Mouse (Mus musculus): ENCODE results near the gene Washc1. TPM values are rescaled to one million over a fixed set of nuclear protein-coding genes. Genes with fewer than 3 reads are reported as not detected.
"Not testable (repeated sequence)": the region's sequence is repeated elsewhere in the genome, so short reads cannot be mapped to it uniquely, and the experiment has no call there.

Gene Washc1
- polyA plus RNA-seq (2012; rRNA removed) = 43.2 and 46.6 TPM in 2 replicates

GRCm38 (mm10) chr17:66111402-66111959 is at the start of gene Washc1:
Gene Washc1 (plus strand): TSS chr17:66111545.
- DNase-seq (ENCODE audit: extremely low spot score in 1 of 2, low spot score in 1 of 2) = peak; percentile 76 to 90

DNA sequence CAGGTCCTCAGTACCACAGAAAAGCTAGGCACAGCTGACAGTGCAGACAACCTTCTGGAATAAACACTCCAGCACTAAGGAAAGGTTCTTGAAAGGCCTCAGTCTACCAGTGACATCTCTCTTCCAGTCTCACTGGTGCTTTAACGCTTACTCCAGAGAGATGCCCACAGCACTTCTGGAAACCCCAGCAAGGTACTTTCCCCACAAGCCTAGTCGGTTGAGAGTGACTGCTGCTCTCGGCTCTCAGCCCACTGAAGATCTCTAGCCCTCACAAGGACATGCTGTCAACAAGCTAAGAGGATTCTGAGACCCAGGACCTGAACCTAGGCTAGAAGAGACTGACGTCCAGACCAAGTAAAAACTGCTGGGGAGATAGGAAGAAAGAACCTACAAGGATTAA is 46.2 kb upstream of the Washc1 start:
- no peak for DNase-seq (ENCODE audit: extremely low spot score in 1 of 2, low spot score in 1 of 2)

GRCm38 (mm10) chr17:66069036-66069435 is 42.3 kb upstream of the Washc1 start:
- not testable (repeated sequence) for DNase-seq (ENCODE audit: extremely low spot score in 1 of 2, low spot score in 1 of 2)

DNA sequence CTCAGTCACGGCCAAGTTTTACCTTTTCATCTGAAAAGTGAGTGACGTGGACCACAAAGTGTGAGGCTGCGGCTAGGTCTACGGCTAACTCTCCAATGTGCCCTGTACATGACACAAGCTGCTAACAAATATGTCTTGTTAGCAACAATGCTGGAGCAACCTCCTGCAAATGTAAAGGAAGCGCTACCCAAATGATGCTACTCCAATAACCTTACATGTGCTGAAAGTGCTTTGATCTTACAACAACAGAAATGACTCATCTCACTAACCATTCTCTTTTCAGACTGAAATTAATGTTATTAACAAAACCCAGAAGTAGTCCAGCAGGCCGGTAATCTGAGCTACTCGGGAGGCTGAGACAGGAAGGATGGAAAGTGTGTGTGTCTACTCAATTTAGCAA is 37.4 kb upstream of the Washc1 start:
- DNase-seq (ENCODE audit: extremely low spot score in 1 of 2, low spot score in 1 of 2) = no peak

- DNase-seq (ENCODE audit: extremely low spot score in 1 of 2, low spot score in 1 of 2) = peak in 1 of 2 experiments; percentile 15
These were observed 35.5 kb upstream of the Washc1 start for GRCm38 (mm10) chr17:66075827-66076173.

DNA sequence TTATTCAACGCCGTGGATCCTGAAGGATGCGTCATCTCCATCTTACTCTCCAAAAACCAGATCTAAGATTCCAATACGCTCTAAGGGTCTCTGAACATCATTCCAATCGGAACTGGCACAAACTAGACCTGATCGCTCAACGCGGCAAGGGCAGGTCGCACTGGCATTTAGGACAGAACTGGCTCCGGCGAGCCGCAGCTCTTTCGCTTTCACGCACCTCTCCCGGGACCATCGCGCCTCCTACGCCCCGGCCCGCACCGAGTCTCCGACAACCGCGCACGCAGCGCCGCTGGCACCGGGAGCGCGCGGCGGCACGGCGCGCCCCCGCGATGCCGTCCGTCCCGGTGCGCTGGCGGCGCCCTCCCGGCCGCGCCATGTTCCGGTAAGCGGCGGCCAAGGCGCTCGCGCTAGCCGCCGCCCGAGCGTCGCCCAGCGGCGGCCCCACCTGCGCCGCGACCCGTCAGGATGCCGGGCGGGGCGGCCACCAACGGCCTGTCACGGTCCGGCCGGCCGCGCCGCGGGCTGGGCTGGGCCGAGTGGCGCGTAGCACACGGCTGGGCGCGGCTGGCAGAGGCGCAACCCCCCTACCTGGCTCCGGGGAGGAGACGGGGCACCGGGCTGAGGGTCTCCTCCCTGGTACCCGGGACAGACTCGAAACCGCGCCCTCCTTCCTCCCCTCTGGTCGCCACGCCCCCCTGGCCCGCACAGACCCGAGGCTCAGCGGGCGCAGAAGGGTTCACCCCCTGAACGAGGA is 35.0 kb upstream of the Washc1 start:
- peak in 1 of 2 experiments; percentile 55 for DNase-seq (ENCODE audit: extremely low spot score in 1 of 2, low spot score in 1 of 2)

DNA sequence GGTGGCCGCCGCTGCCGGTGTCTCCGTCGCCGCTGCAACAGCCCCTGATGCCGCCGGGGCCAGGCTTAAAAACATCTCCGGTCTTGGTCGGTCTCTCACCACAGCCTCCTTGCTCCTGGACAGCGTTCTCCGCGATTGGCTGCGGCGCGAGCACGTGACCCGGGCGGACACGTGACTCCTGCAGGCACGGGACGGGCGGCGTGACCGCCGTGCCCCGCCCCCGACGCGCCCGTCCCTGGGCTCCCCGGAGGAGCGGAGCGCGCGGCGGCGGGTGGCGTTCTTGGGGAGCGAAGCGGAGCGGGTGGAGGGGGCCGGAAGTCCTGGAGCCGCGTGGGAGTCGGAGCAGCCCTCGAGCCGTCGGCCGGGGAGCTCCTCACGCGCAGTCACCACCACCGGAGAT is 34.4 kb upstream of the Washc1 start, which contains the start of gene Ankrd12:
Gene Ankrd12, minus strand, starts transcription at position 156 of the 400 bp plus-strand sequence.
- DNase-seq (ENCODE audit: extremely low spot score in 1 of 2, low spot score in 1 of 2) = peak; percentile 88 to 96

GRCm38 (mm10) chr17:66077437-66077850 is 33.9 kb upstream of the Washc1 start:
- DNase-seq (ENCODE audit: extremely low spot score in 1 of 2, low spot score in 1 of 2) = no peak

GRCm38 (mm10) chr17:66084486-66084885 is 26.9 kb upstream of the Washc1 start:
- no peak for DNase-seq (ENCODE audit: extremely low spot score in 1 of 2, low spot score in 1 of 2)

GRCm38 (mm10) chr17:66085038-66085437 is 26.3 kb upstream of the Washc1 start:
- DNase-seq (ENCODE audit: extremely low spot score in 1 of 2, low spot score in 1 of 2) = no peak

DNA sequence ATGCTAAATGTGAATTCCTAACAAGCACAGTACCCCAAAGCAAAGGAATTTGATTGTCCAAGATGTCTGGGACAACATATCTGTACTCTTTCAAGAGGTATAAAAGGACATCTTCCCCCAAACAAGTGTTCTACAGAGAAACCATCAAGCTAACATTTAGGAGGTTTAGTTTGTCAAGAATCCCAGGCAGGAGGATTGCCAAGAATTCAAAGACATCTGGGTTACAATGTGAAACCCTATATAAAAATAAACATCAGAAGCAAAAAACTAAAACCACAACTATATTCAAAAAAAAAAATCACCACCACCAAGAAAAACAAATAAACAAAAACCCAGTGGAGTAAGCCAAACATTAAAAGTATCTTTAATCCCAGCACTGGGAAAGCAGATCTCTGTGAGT is 21.1 kb upstream of the Washc1 start:
- DNase-seq (ENCODE audit: extremely low spot score in 1 of 2, low spot score in 1 of 2) = no peak

- DNase-seq (ENCODE audit: extremely low spot score in 1 of 2, low spot score in 1 of 2) = no peak
These were observed 20.0 kb upstream of the Washc1 start for GRCm38 (mm10) chr17:66091392-66091791.

DNA sequence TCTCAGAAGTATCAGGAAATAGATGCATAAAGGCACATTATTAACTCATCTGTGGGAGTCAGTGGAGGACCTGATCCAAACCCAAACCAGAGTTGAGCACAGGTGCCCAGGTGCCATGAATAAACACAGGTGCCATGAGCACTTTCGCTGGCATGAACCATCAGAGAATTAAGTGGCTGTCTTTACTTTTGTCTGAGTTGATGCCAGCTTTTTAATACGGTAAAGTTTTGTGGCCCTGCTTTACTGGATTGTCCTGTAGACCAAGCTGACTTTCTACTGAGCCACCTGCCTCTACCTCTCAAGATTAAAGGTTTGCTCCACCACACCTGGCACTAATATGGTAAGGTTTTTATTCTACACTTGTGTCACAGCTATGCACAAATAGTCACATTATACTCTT is 19.3 kb upstream of the Washc1 start:
- DNase-seq (ENCODE audit: extremely low spot score in 1 of 2, low spot score in 1 of 2) = no peak

GRCm38 (mm10) chr17:66092664-66093063 is 18.7 kb upstream of the Washc1 start:
- DNase-seq (ENCODE audit: extremely low spot score in 1 of 2, low spot score in 1 of 2) = no peak

- DNase-seq (ENCODE audit: extremely low spot score in 1 of 2, low spot score in 1 of 2) = no peak
These were observed 10.6 kb upstream of the Washc1 start for GRCm38 (mm10) chr17:66100566-66101379.

DNA sequence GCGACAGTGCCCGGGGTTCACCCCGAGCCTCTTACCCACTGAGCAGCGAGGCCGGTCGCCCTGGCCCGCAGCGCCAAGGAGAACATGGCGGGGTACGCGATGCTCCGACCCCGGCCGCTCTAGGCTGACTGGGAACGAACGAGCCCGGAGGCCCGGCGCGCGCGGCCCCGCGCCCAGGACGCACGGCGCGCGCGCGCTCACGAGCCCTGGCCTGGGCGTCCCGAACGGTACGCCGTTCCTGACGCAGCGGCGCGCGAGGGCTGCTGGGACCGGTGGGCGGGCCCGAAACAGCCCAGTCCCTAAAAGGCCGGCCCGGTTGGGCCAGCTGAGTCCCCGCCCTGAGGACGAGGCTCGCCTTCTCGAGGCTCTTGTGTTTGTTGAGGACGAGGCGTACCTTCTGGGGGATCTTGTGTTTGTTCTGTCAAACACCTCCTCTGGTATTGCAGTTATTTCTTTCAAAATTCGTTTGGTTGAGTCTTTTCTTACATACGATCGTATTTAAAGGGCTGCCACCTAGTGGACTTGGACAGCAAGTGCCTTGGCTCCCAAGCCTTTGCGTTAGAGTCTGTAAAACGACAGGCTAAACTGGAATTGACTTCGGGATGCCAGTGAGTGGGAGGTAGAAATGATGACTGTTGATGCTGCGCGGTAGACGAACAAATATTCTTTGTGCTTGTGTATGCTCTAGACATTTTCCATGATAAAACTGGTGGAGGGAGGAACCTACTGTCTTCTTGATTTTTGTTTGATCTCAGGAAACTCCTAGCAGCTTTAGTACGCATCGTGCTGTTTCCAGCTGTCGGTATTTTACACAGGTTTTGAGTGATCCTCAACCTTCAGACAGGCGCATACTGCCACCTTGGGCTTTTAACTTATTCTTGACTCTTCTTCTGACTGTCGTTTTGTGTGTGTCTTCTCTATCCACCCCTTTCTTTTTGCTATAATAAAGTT is 9.7 kb upstream of the Washc1 start, which contains the start of gene Ndufv2:
Gene Ndufv2, minus strand, starts transcription at position 180 of the 951 bp plus-strand sequence.
- DNase-seq (ENCODE audit: extremely low spot score in 1 of 2, low spot score in 1 of 2) = peak; percentile 79 to 90

- DNase-seq (ENCODE audit: extremely low spot score in 1 of 2, low spot score in 1 of 2) = no peak
These were observed 7.3 kb upstream of the Washc1 start for GRCm38 (mm10) chr17:66104076-66104475.

DNA sequence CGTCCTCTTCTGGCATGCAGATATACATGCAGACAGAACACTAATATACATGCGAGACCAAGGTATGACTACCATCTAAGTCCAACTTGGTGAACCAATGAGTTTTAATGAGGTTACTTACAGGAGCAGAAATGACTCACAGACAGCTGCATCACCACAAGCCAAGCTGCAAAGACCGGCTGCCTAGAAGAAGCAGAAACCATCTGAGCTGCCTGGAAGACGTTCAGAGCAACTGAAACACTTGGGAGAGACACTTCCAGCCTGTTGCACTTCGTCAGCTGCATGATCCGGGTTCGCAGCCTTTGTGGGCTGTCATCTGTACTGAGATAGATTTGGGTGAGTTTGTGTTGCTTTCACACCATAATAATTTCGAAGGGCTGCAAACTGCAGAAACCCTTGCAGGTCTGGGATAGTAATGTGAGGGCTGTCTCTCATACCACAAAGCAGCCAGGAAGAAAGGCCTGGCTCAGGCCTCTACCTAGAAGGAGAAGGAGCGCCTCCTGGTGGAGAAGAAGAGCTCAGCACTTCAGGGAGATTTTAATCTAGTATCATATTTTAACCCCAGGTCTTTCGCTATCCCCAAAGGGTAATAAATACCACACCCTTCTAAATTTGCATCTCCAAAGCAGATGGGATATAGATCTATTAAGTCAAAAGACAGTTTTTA is 4.6 kb upstream of the Washc1 start:
- peak in 1 of 2 experiments; percentile 77 for DNase-seq (ENCODE audit: extremely low spot score in 1 of 2, low spot score in 1 of 2)

- DNase-seq (ENCODE audit: extremely low spot score in 1 of 2, low spot score in 1 of 2) = no peak
These were observed 3.9 kb upstream of the Washc1 start for GRCm38 (mm10) chr17:66107466-66107865.

- DNase-seq (ENCODE audit: extremely low spot score in 1 of 2, low spot score in 1 of 2) = no peak
These were observed 3.1 kb upstream of the Washc1 start for GRCm38 (mm10) chr17:66108198-66108597.

Data from frontal cortex, adult 2 months (tissue).